Comparison of ENCODE assay signal across 13 mouse cellular contexts in genomic region chr2:18059063-18059462, GRCm38 (mm10). TPM values are rescaled to one million over a fixed set of nuclear protein-coding genes. Genes with fewer than 3 reads are reported as not detected.
DNase-seq lines count a peak whose midpoint lies in the region; ATAC-seq and TF ChIP-seq lines count a peak whose summit lies in the region.
"Had no signal": no experiment of that assay in that cellular context is flagged by ENCODE, and none has a peak within 500 bp of the region (broad histone marks: within the 10 kb centered on the region; RNA-seq: fewer than 3 reads in every experiment).

No protein-coding gene starts in this region.

- no peak for ATAC-seq in heart, postnatal 0 days (ENCODE audit: insufficient read depth, low read depth)
- ATAC-seq in embryonic facial prominence, embryonic 11.5 days (replicated peaks; ENCODE audit: insufficient number of reproducible peaks, low FRiP score, low TSS enrichment, low read depth): no peak
- no peak for ATAC-seq in hindbrain, postnatal 0 days

- no peaks in the 10 kb centered on the region for H3K9me3 ChIP-seq in heart, postnatal 0 days (replicated peaks; ENCODE audit: control insufficient read depth, low read length)
- no peaks in the 10 kb centered on the region for H3K9me3 ChIP-seq in embryonic facial prominence, embryonic 11.5 days (replicated peaks; ENCODE audit: control insufficient read depth, low read length)
- H3K9me3 ChIP-seq in hindbrain, postnatal 0 days (ENCODE audit: low read length): no peaks in the 10 kb centered on the region
- H3K9me3 ChIP-seq: limb, embryonic 15.5 days had no signal

- DNase-seq in heart, postnatal 0 days (ENCODE audit: low spot score): no peak
- DNase-seq in heart, adult 9 months (ENCODE audit: low spot score in 2 of 2): no peak
- DNase-seq in Muller cell, postnatal 12 days (ENCODE audit: inconsistent ontology term): peak; percentile 81
- peak; percentile 15 for DNase-seq in embryonic facial prominence, embryonic 11.5 days (ENCODE audit: low spot score)
- DNase-seq in hindbrain, postnatal 0 days (ENCODE audit: low spot score): no peak
- no peak for DNase-seq in spleen, postnatal 10 days (ENCODE audit: low spot score in 2 of 2)
- no peak for DNase-seq in cerebellum, postnatal 36 days
- DNase-seq in gastrocnemius, postnatal 4 days (ENCODE audit: low spot score in 2 of 2): no peak
- DNase-seq: cerebellum, adult 9-11 months; gastrocnemius, postnatal 25 days; kidney, adult 18-20 months; right cerebral cortex, postnatal 14 days had no signal

- no peak overlapping the region for H3K9ac ChIP-seq in heart, postnatal 0 days (replicated peaks; ENCODE audit: low read depth, low read length)
- H3K9ac ChIP-seq in embryonic facial prominence, embryonic 11.5 days (replicated peaks; ENCODE audit: low read length): peak overlapping the region; percentile 26; the same call in 1 of the 2 replicates
- H3K9ac ChIP-seq in hindbrain, postnatal 0 days (replicated peaks; ENCODE audit: low read length): no peak overlapping the region

- peak overlapping the region; percentile 38; the same call in 1 of the 2 replicates for H3K27ac ChIP-seq in heart, postnatal 0 days (ENCODE audit: low read depth)
- H3K27ac ChIP-seq in embryonic facial prominence, embryonic 11.5 days (replicated peaks; ENCODE audit: low read depth, low read length): no peak overlapping the region
- H3K27ac ChIP-seq in hindbrain, postnatal 0 days: no peak overlapping the region
- H3K27ac ChIP-seq: limb, embryonic 15.5 days had no signal

- TF ChIP-seq CTCF in heart, postnatal 0 days (IDR thresholded peaks at IDR 0.05; ENCODE audit: low read depth): no peak
- no peak for TF ChIP-seq CTCF in hindbrain, postnatal 0 days (IDR thresholded peaks at IDR 0.05; ENCODE audit: low read depth)

- TF ChIP-seq EP300 in heart, postnatal 0 days (IDR thresholded peaks at IDR 0.05; ENCODE audit: low read depth): no peak

- H3K36me3 ChIP-seq in heart, postnatal 0 days (replicated peaks; ENCODE audit: control insufficient read depth, insufficient read depth, low read length): no peaks in the 10 kb centered on the region
- H3K36me3 ChIP-seq in embryonic facial prominence, embryonic 11.5 days (replicated peaks; ENCODE audit: control insufficient read depth, insufficient read depth, low read depth, low read length): no peaks in the 10 kb centered on the region
- no peaks in the 10 kb centered on the region for H3K36me3 ChIP-seq in hindbrain, postnatal 0 days (ENCODE audit: insufficient read depth, low read length)
- H3K36me3 ChIP-seq: limb, embryonic 15.5 days had no signal

- H3K4me1 ChIP-seq in heart, postnatal 0 days (ENCODE audit: control insufficient read depth, insufficient read depth): peaks cover 21% of the 10 kb centered on the region; the same call in 1 of the 2 replicates
- H3K4me1 ChIP-seq in embryonic facial prominence, embryonic 11.5 days (ENCODE audit: control insufficient read depth, insufficient read depth, low read length): no peaks in the 10 kb centered on the region
- no peaks in the 10 kb centered on the region for H3K4me1 ChIP-seq in hindbrain, postnatal 0 days (ENCODE audit: insufficient read depth, low read length)

- 26% methylated on average over 2 of the region's 2 CpGs for WGBS in heart, postnatal 0 days
- 47% methylated on average over 2 of the region's 2 CpGs for WGBS in embryonic facial prominence, embryonic 11.5 days
- WGBS in hindbrain, postnatal 0 days: 52% methylated on average over 2 of the region's 2 CpGs

- no peaks in the 10 kb centered on the region for H3K27me3 ChIP-seq in heart, postnatal 0 days (ENCODE audit: control insufficient read depth, insufficient read depth, low read length)
- no peaks in the 10 kb centered on the region for H3K27me3 ChIP-seq in embryonic facial prominence, embryonic 11.5 days (ENCODE audit: control insufficient read depth, insufficient read depth, low read length)
- no peaks in the 10 kb centered on the region for H3K27me3 ChIP-seq in hindbrain, postnatal 0 days (ENCODE audit: insufficient read depth, low read length)
- H3K27me3 ChIP-seq: limb, embryonic 15.5 days had no signal

- H3K4me2 ChIP-seq in heart, postnatal 0 days (ENCODE audit: low read depth, low read length): peak overlapping the region; percentile 76
- no peak overlapping the region; the same call in 1 of the 2 replicates for H3K4me2 ChIP-seq in embryonic facial prominence, embryonic 11.5 days (ENCODE audit: low read depth, low read length)
- H3K4me2 ChIP-seq in hindbrain, postnatal 0 days (ENCODE audit: low read depth, low read length): peak overlapping the region; percentile 95; the same call in 1 of the 2 replicates

- H3K4me3 ChIP-seq in heart, postnatal 0 days (ENCODE audit: low read depth, low read length): no peak overlapping the region
- no peak overlapping the region for H3K4me3 ChIP-seq in embryonic facial prominence, embryonic 11.5 days (ENCODE audit: low read depth, low read length)
- H3K4me3 ChIP-seq in hindbrain, postnatal 0 days (ENCODE audit: low read length): no peak overlapping the region
- H3K4me3 ChIP-seq: limb, embryonic 15.5 days had no signal

RNA-seq across cellular contexts. Expression of gene Mllt10, which starts 4.0 kb away (rescaled TPM):
- total RNA-seq in heart, postnatal 0 days (2014; rRNA removed; ENCODE audit: low replicate concordance): 14.8 and 25.6 TPM in 2 replicates
- 22.1 and 24.8 TPM in 2 replicates for polyA plus RNA-seq in heart, postnatal 0 days (2015; fragmentation: Nextera tagmentation; extraction: Ambion mirVana)
- 40.8 and 44.3 TPM in 2 replicates for polyA plus RNA-seq in embryonic facial prominence, embryonic 11.5 days (2014; fragmentation: Nextera tagmentation; extraction: Ambion mirVana)
- 20.1 and 25.6 TPM in 2 replicates for total RNA-seq in hindbrain, postnatal 0 days (2014; rRNA removed)
- polyA plus RNA-seq in hindbrain, postnatal 0 days (2015; fragmentation: Nextera tagmentation; extraction: Ambion mirVana): 30.0 and 34.6 TPM in 2 replicates
- 10 to 100 TPM; 34.5 to 42.5 TPM for total RNA-seq in gastrocnemius, postnatal 4 days (2021)

RNA-seq across cellular contexts. Expression of gene Skida1, which starts 10.2 kb away (rescaled TPM):
- 4.4 and 7.1 TPM in 2 replicates for total RNA-seq in heart, postnatal 0 days (2014; rRNA removed; ENCODE audit: low replicate concordance)
- 2.2 and 2.4 TPM in 2 replicates for polyA plus RNA-seq in heart, postnatal 0 days (2015; fragmentation: Nextera tagmentation; extraction: Ambion mirVana)
- 15.5 and 16.9 TPM in 2 replicates for polyA plus RNA-seq in embryonic facial prominence, embryonic 11.5 days (2014; fragmentation: Nextera tagmentation; extraction: Ambion mirVana)
- total RNA-seq in hindbrain, postnatal 0 days (2014; rRNA removed): 14.1 and 22.7 TPM in 2 replicates
- 4.4 and 5.0 TPM in 2 replicates for polyA plus RNA-seq in hindbrain, postnatal 0 days (2015; fragmentation: Nextera tagmentation; extraction: Ambion mirVana)
- 1 to 10 TPM; 4.6 to 4.9 TPM for total RNA-seq in gastrocnemius, postnatal 4 days (2021)

RNA-seq across cellular contexts. Expression of gene A930004D18Rik, which starts 21.5 kb away (rescaled TPM):
- total RNA-seq in heart, postnatal 0 days (2014; rRNA removed; ENCODE audit: low replicate concordance): 3.5 and 7.8 TPM in 2 replicates
- polyA plus RNA-seq in heart, postnatal 0 days (2015; fragmentation: Nextera tagmentation; extraction: Ambion mirVana): 6.9 and 8.4 TPM in 2 replicates
- 6.6 and 9.2 TPM in 2 replicates for polyA plus RNA-seq in embryonic facial prominence, embryonic 11.5 days (2014; fragmentation: Nextera tagmentation; extraction: Ambion mirVana)
- total RNA-seq in hindbrain, postnatal 0 days (2014; rRNA removed): 2.3 and 3.7 TPM in 2 replicates
- polyA plus RNA-seq in hindbrain, postnatal 0 days (2015; fragmentation: Nextera tagmentation; extraction: Ambion mirVana): 9.0 and 9.9 TPM in 2 replicates
- total RNA-seq in gastrocnemius, postnatal 4 days (2021): 1 to 10 TPM; 5.3 to 6.5 TPM

Comparison
In these comparisons a context has a peak if more than half of its experiments do, and no peak if none do; other contexts are left out.
1. DNase-seq: peak in Muller cell, postnatal 12 days (single experiment) and embryonic facial prominence, embryonic 11.5 days (single experiment); none in heart, postnatal 0 days (single experiment), heart, adult 9 months (0 of 2), hindbrain, postnatal 0 days (single experiment), spleen, postnatal 10 days (0 of 2), cerebellum, postnatal 36 days (0 of 2) and gastrocnemius, postnatal 4 days (0 of 2).